ENCODE assay signal across 8 mouse cellular contexts in the genomic region with DNA sequence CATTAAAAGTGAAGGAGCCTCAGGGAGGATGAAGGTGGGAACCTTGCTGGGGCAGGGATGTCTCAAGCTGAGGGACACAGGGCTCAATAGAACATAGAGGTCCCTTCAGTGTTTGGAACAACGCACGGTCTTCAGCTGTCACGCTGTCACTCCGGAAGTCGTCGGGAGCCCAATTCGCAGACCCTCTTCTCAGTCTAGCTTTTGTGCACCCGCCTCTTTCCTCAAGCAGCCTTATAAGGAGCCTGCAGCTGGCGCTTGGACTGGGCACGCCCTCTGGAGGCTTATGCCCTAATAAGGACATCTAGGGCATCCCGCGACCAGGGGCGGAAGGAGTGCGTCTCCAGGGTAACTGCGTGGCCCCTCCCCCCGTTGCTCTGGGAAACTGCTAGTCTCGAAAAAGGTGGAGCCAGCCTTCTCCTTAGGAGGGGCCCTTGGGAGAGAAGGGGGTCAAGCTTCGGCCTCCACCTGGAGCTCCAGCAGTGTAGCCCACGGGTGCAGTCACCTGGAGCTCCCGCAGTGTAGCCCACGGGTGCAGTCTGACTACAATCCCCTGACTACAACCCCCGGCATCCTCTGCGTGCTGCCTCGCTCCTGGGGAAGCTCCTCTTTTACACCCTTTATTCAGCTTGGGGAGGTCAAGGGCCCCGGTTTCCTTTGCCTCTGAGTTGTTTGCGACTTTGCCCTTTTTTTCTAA. TPM values are rescaled to one million over a fixed set of nuclear protein-coding genes. Genes with fewer than 3 reads are reported as not detected.
DNase-seq lines count a peak whose midpoint lies in the region; ATAC-seq and TF ChIP-seq lines count a peak whose summit lies in the region.

No protein-coding gene starts in this region.

- H3K36me3 ChIP-seq in CH12.LX (replicated peaks in 1 of 2; ENCODE audit: control insufficient read depth in 1 of 2, insufficient read depth in 1 of 2, low read length in 1 of 2) = peaks cover 35 to 45% of the 10 kb centered on the region in 2 experiments
- peaks cover 42% of the 10 kb centered on the region for H3K36me3 ChIP-seq in forebrain, embryonic 12.5 days (replicated peaks)
- peaks cover 42% of the 10 kb centered on the region for H3K36me3 ChIP-seq in heart, postnatal 0 days (replicated peaks; ENCODE audit: control insufficient read depth, insufficient read depth, low read length)
- H3K36me3 ChIP-seq in liver, embryonic 16.5 days (ENCODE audit: control insufficient read depth, insufficient read depth) = peaks cover 17% of the 10 kb centered on the region
- peaks cover 46% of the 10 kb centered on the region for H3K36me3 ChIP-seq in neural tube, embryonic 13.5 days
- H3K36me3 ChIP-seq in testis, adult 2 months (ENCODE audit: control insufficient read depth, insufficient read depth, low read length) = no peaks in the 10 kb centered on the region; the same call in 1 of the 2 replicates

- peaks cover 24% of the 10 kb centered on the region for H3K79me2 ChIP-seq in CH12.LX (replicated peaks; ENCODE audit: control insufficient read depth, extremely low read depth, insufficient read depth, poor library complexity, severe bottlenecking)

- in situ Hi-C loops in CH12.LX (cut with MboI; ENCODE audit: low pct_ligation_motif_present, low pct_unique_long_range_greater_than_20kb, low sequenced_read_pairs) = no loop called here

- peaks cover 6 to 35% of the 10 kb centered on the region in 2 experiments; a peak in 3 of 4 replicates for H3K4me1 ChIP-seq in CH12.LX (ENCODE audit: control insufficient read depth in 1 of 2, insufficient read depth in 2 of 2)
- peaks cover 46% of the 10 kb centered on the region for H3K4me1 ChIP-seq in forebrain, embryonic 12.5 days
- peaks cover 17% of the 10 kb centered on the region; the same call in 1 of the 2 replicates for H3K4me1 ChIP-seq in heart, postnatal 0 days (ENCODE audit: control insufficient read depth, insufficient read depth)
- peaks cover 34% of the 10 kb centered on the region for H3K4me1 ChIP-seq in liver, embryonic 16.5 days (ENCODE audit: control insufficient read depth, low read depth, low read length)
- peaks cover 54% of the 10 kb centered on the region for H3K4me1 ChIP-seq in neural tube, embryonic 13.5 days (replicated peaks)
- H3K4me1 ChIP-seq in testis, adult 2 months (ENCODE audit: control insufficient read depth, insufficient read depth, low read length) = peaks cover 7% of the 10 kb centered on the region

- H3K4me2 ChIP-seq in CH12.LX (ENCODE audit: insufficient read depth, low read depth, poor library complexity, severe bottlenecking) = peak overlapping the region; percentile 81
- H3K4me2 ChIP-seq in forebrain, embryonic 12.5 days = peak overlapping the region; percentile 79
- peak overlapping the region; percentile 72 for H3K4me2 ChIP-seq in heart, postnatal 0 days (ENCODE audit: low read depth, low read length)
- peak overlapping the region; percentile 96 for H3K4me2 ChIP-seq in liver, embryonic 16.5 days (ENCODE audit: low read depth, low read length)
- H3K4me2 ChIP-seq in neural tube, embryonic 13.5 days = peak overlapping the region; percentile 87

- peak; percentile 99 for DNase-seq in CH12.LX (ENCODE audit: extremely low read depth)
- DNase-seq in c-Kit-positive CD71-negative TER-119-negative erythroid progenitor cells, embryonic 14.5 days (ENCODE audit: low read depth) = peak; percentile 98
- peak; percentile 98 for DNase-seq in heart, postnatal 0 days (ENCODE audit: low spot score)
- peak; percentile 98 to 99 for DNase-seq in kidney, postnatal 4 days

- TF ChIP-seq RAD21 in CH12.LX (IDR thresholded peaks at IDR 0.05; ENCODE audit: low read depth, low read length) = no peak

- peak; percentile 93 for TF ChIP-seq POLR2A in CH12.LX (IDR thresholded peaks at IDR 0.05; ENCODE audit: low read depth, low read length)
- TF ChIP-seq POLR2A in testis, adult 2 months (IDR thresholded peaks at IDR 0.05; ENCODE audit: control insufficient read depth, low read depth, low read length) = peak; percentile 73

- no peak for TF ChIP-seq CTCF in CH12.LX (conservative IDR thresholded peaks at IDR 0.05 in 1 of 2, IDR thresholded peaks at IDR 0.05 in 1 of 2; ENCODE audit: low read depth in 2 of 2, low read length in 2 of 2)
- TF ChIP-seq CTCF in heart, postnatal 0 days (IDR thresholded peaks at IDR 0.05; ENCODE audit: low read depth) = peak; percentile 27
- no peak for TF ChIP-seq CTCF in testis, adult 2 months (IDR thresholded peaks at IDR 0.05; ENCODE audit: control insufficient read depth, insufficient read depth, insufficient replicate concordance, low read depth, low read length)

- peak; percentile 79 for ATAC-seq in forebrain, embryonic 12.5 days (ENCODE audit: low FRiP score)
- peak; percentile 77 for ATAC-seq in heart, postnatal 0 days (ENCODE audit: insufficient read depth, low read depth)
- peak; percentile 73 for ATAC-seq in liver, embryonic 16.5 days (ENCODE audit: low read depth)
- ATAC-seq in neural tube, embryonic 13.5 days (ENCODE audit: low read depth) = peak; percentile 79

- no peaks in the 10 kb centered on the region for H3K27me3 ChIP-seq in CH12.LX (replicated peaks)
- H3K27me3 ChIP-seq in forebrain, embryonic 12.5 days = no peaks in the 10 kb centered on the region
- H3K27me3 ChIP-seq in heart, postnatal 0 days (ENCODE audit: control insufficient read depth, insufficient read depth, low read length) = no peaks in the 10 kb centered on the region
- H3K27me3 ChIP-seq in liver, embryonic 16.5 days (ENCODE audit: control insufficient read depth, insufficient read depth, low read depth, low read length) = no peaks in the 10 kb centered on the region
- no peaks in the 10 kb centered on the region for H3K27me3 ChIP-seq in neural tube, embryonic 13.5 days
- no peaks in the 10 kb centered on the region for H3K27me3 ChIP-seq in testis, adult 2 months (ENCODE audit: control insufficient read depth, insufficient read depth, low read length)

- no peaks in the 10 kb centered on the region for H3K9me3 ChIP-seq in CH12.LX (replicated peaks; ENCODE audit: low read length)
- H3K9me3 ChIP-seq in forebrain, embryonic 12.5 days = no peaks in the 10 kb centered on the region
- H3K9me3 ChIP-seq in heart, postnatal 0 days (replicated peaks; ENCODE audit: control insufficient read depth, low read length) = no peaks in the 10 kb centered on the region
- H3K9me3 ChIP-seq in liver, embryonic 16.5 days (replicated peaks; ENCODE audit: control insufficient read depth, low read length) = no peaks in the 10 kb centered on the region
- H3K9me3 ChIP-seq in neural tube, embryonic 13.5 days = no peaks in the 10 kb centered on the region

- H3K4me3 ChIP-seq in CH12.LX (replicated peaks in 1 of 3; ENCODE audit: low read depth in 2 of 3, low read length in 2 of 3, poor library complexity in 1 of 3) = peak overlapping the region; percentile 38 to 71 (median 52)
- H3K4me3 ChIP-seq in forebrain, embryonic 12.5 days (replicated peaks) = peak overlapping the region; percentile 42
- peak overlapping the region; percentile 59 for H3K4me3 ChIP-seq in heart, postnatal 0 days (ENCODE audit: low read depth, low read length)
- peak overlapping the region; percentile 65 for H3K4me3 ChIP-seq in liver, embryonic 16.5 days (ENCODE audit: low read depth, low read length)
- H3K4me3 ChIP-seq in neural tube, embryonic 13.5 days = peak overlapping the region; percentile 55
- peak overlapping the region; percentile 88 for H3K4me3 ChIP-seq in testis, adult 2 months (ENCODE audit: control insufficient read depth, low read depth, low read length)

- H3K9ac ChIP-seq in CH12.LX (ENCODE audit: insufficient read depth, low read depth) = peak overlapping the region; percentile 53
- H3K9ac ChIP-seq in forebrain, embryonic 12.5 days = peak overlapping the region; percentile 53
- H3K9ac ChIP-seq in heart, postnatal 0 days (replicated peaks; ENCODE audit: low read depth, low read length) = peak overlapping the region; percentile 63
- H3K9ac ChIP-seq in liver, embryonic 16.5 days (ENCODE audit: low read depth, low read length) = peak overlapping the region; percentile 72
- peak overlapping the region; percentile 77 for H3K9ac ChIP-seq in neural tube, embryonic 13.5 days

- dilution Hi-C loops in CH12.LX (cut with MboI; ENCODE audit: extremely low pct_ligation_motif_present, extremely low pct_unique_long_range_greater_than_20kb, low sequenced_read_pairs) = no loop called here

- TF ChIP-seq EP300 in CH12.LX (IDR thresholded peaks at IDR 0.05; ENCODE audit: low read length) = peak; percentile 3; the same call in 1 of the 2 replicates
- peak; percentile 54 for TF ChIP-seq EP300 in heart, postnatal 0 days (IDR thresholded peaks at IDR 0.05; ENCODE audit: low read depth)

- under 1% methylated on average over 26 of the region's 26 CpGs for WGBS in forebrain, embryonic 12.5 days
- WGBS in heart, postnatal 0 days = under 1% methylated on average over 26 of the region's 26 CpGs
- WGBS in liver, embryonic 16.5 days (ENCODE audit: insufficient replicate concordance) = 0% methylated on average over 26 of the region's 26 CpGs
- under 1% methylated on average over 26 of the region's 26 CpGs for WGBS in neural tube, embryonic 13.5 days

- H3K27ac ChIP-seq in CH12.LX (ENCODE audit: insufficient read depth, low read depth) = peak overlapping the region; percentile 72
- H3K27ac ChIP-seq in forebrain, embryonic 12.5 days = peak overlapping the region; percentile 100
- H3K27ac ChIP-seq in heart, postnatal 0 days (ENCODE audit: low read depth) = peak overlapping the region; percentile 100
- peak overlapping the region; percentile 99 for H3K27ac ChIP-seq in liver, embryonic 16.5 days (ENCODE audit: low read length)
- peak overlapping the region; percentile 99 for H3K27ac ChIP-seq in neural tube, embryonic 13.5 days (replicated peaks)
- H3K27ac ChIP-seq in testis, adult 2 months (ENCODE audit: control insufficient read depth, insufficient read depth, low read depth, low read length) = peak overlapping the region; percentile 94

RNA-seq across cellular contexts. Expression of a gene that starts 0.8 kb away (rescaled TPM):
- total RNA-seq in CH12.LX (2012; rRNA removed) (28.8 and 31.1 TPM in 2 replicates), CH12.LX (2014; rRNA removed) (18.0 and 20.4 TPM in 2 replicates)
- 29.3 and 30.2 TPM in 2 replicates for polyA plus RNA-seq in CH12.LX (2012; ENCODE audit: insufficient read length, low read depth)
- 40.6 and 42.7 TPM in 2 replicates for polyA plus RNA-seq in forebrain, embryonic 12.5 days (2016; fragmentation: Nextera tagmentation; extraction: Ambion mirVana)
- 45.8 and 62.4 TPM in 2 replicates for total RNA-seq in heart, postnatal 0 days (2014; rRNA removed; ENCODE audit: low replicate concordance)
- 35.8 and 36.8 TPM in 2 replicates for polyA plus RNA-seq in heart, postnatal 0 days (2015; fragmentation: Nextera tagmentation; extraction: Ambion mirVana)
- 12.7 and 15.6 TPM in 2 replicates for polyA plus RNA-seq in liver, embryonic 16.5 days (2015; fragmentation: Nextera tagmentation; extraction: Ambion mirVana)
- polyA plus RNA-seq in neural tube, embryonic 13.5 days (2015; fragmentation: Nextera tagmentation; extraction: Ambion mirVana) = 40.4 and 43.2 TPM in 2 replicates
- 55.3 and 69.7 TPM in 2 replicates for polyA plus RNA-seq in testis, adult 2 months (2012; rRNA removed)

RNA-seq across cellular contexts. Expression of a gene that starts 1.2 kb away (rescaled TPM):
- total RNA-seq in CH12.LX (2012; rRNA removed) (818 and 982 TPM in 2 replicates), CH12.LX (2014; rRNA removed) (932 and 999 TPM in 2 replicates)
- polyA plus RNA-seq in CH12.LX (2012; ENCODE audit: insufficient read length, low read depth) = 1,768 and 1,993 TPM in 2 replicates
- polyA plus RNA-seq in forebrain, embryonic 12.5 days (2016; fragmentation: Nextera tagmentation; extraction: Ambion mirVana) = 3,168 and 3,195 TPM in 2 replicates
- total RNA-seq in heart, postnatal 0 days (2014; rRNA removed; ENCODE audit: low replicate concordance) = 448 and 685 TPM in 2 replicates
- polyA plus RNA-seq in heart, postnatal 0 days (2015; fragmentation: Nextera tagmentation; extraction: Ambion mirVana) = 948 and 963 TPM in 2 replicates
- 930 and 955 TPM in 2 replicates for polyA plus RNA-seq in liver, embryonic 16.5 days (2015; fragmentation: Nextera tagmentation; extraction: Ambion mirVana)
- polyA plus RNA-seq in neural tube, embryonic 13.5 days (2015; fragmentation: Nextera tagmentation; extraction: Ambion mirVana) = 3,494 and 3,643 TPM in 2 replicates
- 225 and 243 TPM in 2 replicates for polyA plus RNA-seq in testis, adult 2 months (2012; rRNA removed)

RNA-seq across cellular contexts. Expression of a gene that starts 14.6 kb away (rescaled TPM):
- total RNA-seq in CH12.LX (2012; rRNA removed) = 0.25 and 0.34 TPM in 2 replicates
- 0.23 TPM in 1 of 2 replicates, not detected in the other for total RNA-seq in CH12.LX (2014; rRNA removed)
- 0.33 TPM in 1 of 2 replicates, not detected in the other for polyA plus RNA-seq in CH12.LX (2012; ENCODE audit: insufficient read length, low read depth)
- polyA plus RNA-seq in forebrain, embryonic 12.5 days (2016; fragmentation: Nextera tagmentation; extraction: Ambion mirVana) = 0.26 TPM in 1 of 2 replicates, not detected in the other
- not detected in 2 replicates for total RNA-seq in heart, postnatal 0 days (2014; rRNA removed; ENCODE audit: low replicate concordance)
- not detected in 2 replicates for polyA plus RNA-seq in heart, postnatal 0 days (2015; fragmentation: Nextera tagmentation; extraction: Ambion mirVana)
- polyA plus RNA-seq in liver, embryonic 16.5 days (2015; fragmentation: Nextera tagmentation; extraction: Ambion mirVana) = 0.09 and 0.14 TPM in 2 replicates
- not detected in 2 replicates for polyA plus RNA-seq in neural tube, embryonic 13.5 days (2015; fragmentation: Nextera tagmentation; extraction: Ambion mirVana)
- polyA plus RNA-seq in testis, adult 2 months (2012; rRNA removed) = 289 and 311 TPM in 2 replicates

RNA-seq across cellular contexts. Expression of a gene that starts 15.3 kb away (rescaled TPM):
- total RNA-seq in CH12.LX (2012; rRNA removed) (0.51 and 0.59 TPM in 2 replicates), CH12.LX (2014; rRNA removed) (not detected in 2 replicates)
- polyA plus RNA-seq in CH12.LX (2012; ENCODE audit: insufficient read length, low read depth) = 0.50 and 1.5 TPM in 2 replicates
- polyA plus RNA-seq in forebrain, embryonic 12.5 days (2016; fragmentation: Nextera tagmentation; extraction: Ambion mirVana) = 40.2 and 41.9 TPM in 2 replicates
- 46.8 and 52.7 TPM in 2 replicates for total RNA-seq in heart, postnatal 0 days (2014; rRNA removed; ENCODE audit: low replicate concordance)
- polyA plus RNA-seq in heart, postnatal 0 days (2015; fragmentation: Nextera tagmentation; extraction: Ambion mirVana) = 32.2 and 34.1 TPM in 2 replicates
- 13.5 and 15.8 TPM in 2 replicates for polyA plus RNA-seq in liver, embryonic 16.5 days (2015; fragmentation: Nextera tagmentation; extraction: Ambion mirVana)
- 56.9 and 60.8 TPM in 2 replicates for polyA plus RNA-seq in neural tube, embryonic 13.5 days (2015; fragmentation: Nextera tagmentation; extraction: Ambion mirVana)
- 17.3 and 17.6 TPM in 2 replicates for polyA plus RNA-seq in testis, adult 2 months (2012; rRNA removed)

RNA-seq across cellular contexts. Expression of a gene that starts 20.7 kb away (rescaled TPM):
- total RNA-seq in CH12.LX (2012; rRNA removed) (0.38 TPM in 2 replicates), CH12.LX (2014; rRNA removed) (0.23 TPM in 1 of 2 replicates, not detected in the other)
- polyA plus RNA-seq in CH12.LX (2012; ENCODE audit: insufficient read length, low read depth) = 0.60 and 1.1 TPM in 2 replicates
- 3.1 and 3.7 TPM in 2 replicates for polyA plus RNA-seq in forebrain, embryonic 12.5 days (2016; fragmentation: Nextera tagmentation; extraction: Ambion mirVana)
- total RNA-seq in heart, postnatal 0 days (2014; rRNA removed; ENCODE audit: low replicate concordance) = not detected in 2 replicates
- polyA plus RNA-seq in heart, postnatal 0 days (2015; fragmentation: Nextera tagmentation; extraction: Ambion mirVana) = 0.42 and 0.73 TPM in 2 replicates
- 0.36 and 0.58 TPM in 2 replicates for polyA plus RNA-seq in liver, embryonic 16.5 days (2015; fragmentation: Nextera tagmentation; extraction: Ambion mirVana)
- polyA plus RNA-seq in neural tube, embryonic 13.5 days (2015; fragmentation: Nextera tagmentation; extraction: Ambion mirVana) = 3.2 and 5.6 TPM in 2 replicates
- polyA plus RNA-seq in testis, adult 2 months (2012; rRNA removed) = 0.14 TPM in 1 of 2 replicates, not detected in the other

Comparison
In these comparisons a context has a peak if more than half of its experiments do, and no peak if none do; other contexts are left out.
1. Peak in every context shown above with its lines: DNase-seq, ATAC-seq, H3K4me3 ChIP-seq and H3K27ac ChIP-seq.
2. RNA of a gene that starts 14.6 kb away (polyA plus RNA-seq): 289 to 311 TPM in testis, adult 2 months; 0.26 TPM in forebrain, embryonic 12.5 days, 0.09 to 0.14 TPM in liver, embryonic 16.5 days, not detected in neural tube, embryonic 13.5 days, 0.33 TPM in CH12.LX and not detected in heart, postnatal 0 days; every median in the first group is over 100 times any median in the second.